Mouse (Mus musculus): Measurements from ENCODE around the gene Mrps18a. TPM values are rescaled to one million over a fixed set of nuclear protein-coding genes. Genes with fewer than 3 reads are reported as not detected.

The Mrps18a gene
- total RNA-seq, 2 experiments from 2014 or later: 79.9 to 83.9 TPM

DNA sequence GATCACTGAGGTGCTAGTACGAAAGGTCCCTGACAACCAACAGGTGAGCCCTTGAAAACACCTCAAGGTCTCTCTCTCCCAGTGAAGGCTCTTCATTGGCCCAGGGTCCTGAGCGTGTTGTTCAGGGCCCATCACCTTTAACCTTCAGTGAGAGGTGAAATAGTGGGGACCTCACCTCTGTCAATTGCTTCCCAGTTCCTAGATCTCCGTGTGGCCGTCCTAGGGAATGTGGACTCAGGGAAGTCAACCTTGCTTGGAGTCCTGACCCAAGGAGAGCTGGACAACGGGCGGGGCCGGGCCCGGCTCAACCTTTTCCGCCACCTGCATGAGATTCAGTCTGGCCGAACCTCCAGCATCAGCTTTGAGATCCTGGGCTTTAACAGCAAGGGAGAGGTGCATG lies 54.0 kb downstream of the Mrps18a start:
- no peak for DNase-seq (ENCODE audit: extremely low spot score in 1 of 2, low spot score in 2 of 2)
- intact Hi-C loops (cut with DNase I): loop anchor here (10.0 kb wide), 1 partner anchor 430 kb away; the partner anchor contains the start of gene 1600014C23Rik

DNA sequence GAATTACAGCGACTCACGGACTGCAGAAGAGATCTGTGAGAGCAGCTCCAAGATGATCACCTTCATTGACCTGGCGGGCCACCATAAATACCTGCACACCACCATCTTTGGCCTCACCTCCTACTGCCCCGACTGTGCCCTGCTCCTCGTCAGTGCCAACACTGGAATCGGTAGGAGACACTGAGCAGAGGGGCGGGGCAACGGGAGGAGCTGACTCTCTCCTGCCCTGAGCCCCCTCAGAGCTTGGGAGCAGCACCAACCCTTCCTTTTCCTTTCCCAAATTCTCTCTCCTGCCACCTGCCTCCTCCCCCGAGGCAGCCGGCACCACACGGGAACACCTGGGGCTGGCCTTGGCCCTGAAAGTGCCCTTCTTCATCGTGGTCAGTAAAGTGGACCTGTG lies 54.7 kb downstream of the Mrps18a start:
- DNase-seq (ENCODE audit: extremely low spot score in 1 of 2, low spot score in 2 of 2): no peak
- intact Hi-C loops (cut with DNase I): loop anchor here (10.0 kb wide), 1 partner anchor 431 kb away; the partner anchor contains the start of gene 1600014C23Rik

DNA sequence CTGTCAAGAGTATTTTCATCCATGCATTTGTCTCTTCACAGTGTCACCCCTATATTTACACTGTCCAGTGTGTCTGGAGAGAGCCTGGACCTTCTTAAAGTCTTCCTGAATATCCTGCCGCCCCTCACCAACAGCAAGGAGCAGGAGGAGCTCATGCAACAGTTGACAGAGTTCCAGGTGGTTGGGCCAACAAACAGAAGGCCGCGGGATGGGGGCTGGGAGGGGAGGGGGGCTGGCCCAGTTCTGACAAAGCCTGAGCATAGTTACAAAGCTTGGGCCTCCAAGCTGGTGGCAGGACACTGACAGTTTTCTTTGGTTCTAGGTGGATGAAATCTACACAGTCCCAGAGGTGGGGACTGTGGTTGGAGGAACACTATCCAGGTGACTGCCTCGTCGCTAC lies 55.5 kb downstream of the Mrps18a start:
- no peak for DNase-seq (ENCODE audit: extremely low spot score in 1 of 2, low spot score in 2 of 2)
- intact Hi-C loops (cut with DNase I): loop anchor here (10.0 kb wide), 1 partner anchor 431 kb away; the partner anchor contains the start of gene 1600014C23Rik

DNA sequence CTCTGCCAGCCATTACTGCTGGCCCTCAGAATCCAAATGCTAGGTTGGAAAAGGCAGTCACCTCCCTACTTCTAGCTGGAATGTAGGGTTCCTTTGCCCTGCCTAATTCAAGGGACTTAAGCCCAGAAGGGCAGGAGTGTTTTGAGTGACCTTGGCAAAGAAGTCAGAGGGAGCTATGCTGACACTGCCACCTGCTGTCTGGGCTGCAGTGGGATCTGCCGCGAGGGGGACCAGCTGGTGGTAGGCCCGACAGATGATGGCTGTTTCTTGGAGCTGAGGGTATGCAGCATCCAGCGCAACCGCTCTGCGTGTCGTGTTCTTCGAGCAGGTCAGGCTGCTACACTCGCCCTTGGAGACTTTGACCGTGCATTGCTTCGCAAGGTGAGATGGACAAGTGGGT lies 56.2 kb downstream of the Mrps18a start:
- DNase-seq (ENCODE audit: extremely low spot score in 1 of 2, low spot score in 2 of 2): peak in 1 of 2 experiments; percentile 52
- intact Hi-C loops (cut with DNase I): loop anchor here (10.0 kb wide), 1 partner anchor 432 kb away; the partner anchor contains the start of gene 1600014C23Rik

DNA sequence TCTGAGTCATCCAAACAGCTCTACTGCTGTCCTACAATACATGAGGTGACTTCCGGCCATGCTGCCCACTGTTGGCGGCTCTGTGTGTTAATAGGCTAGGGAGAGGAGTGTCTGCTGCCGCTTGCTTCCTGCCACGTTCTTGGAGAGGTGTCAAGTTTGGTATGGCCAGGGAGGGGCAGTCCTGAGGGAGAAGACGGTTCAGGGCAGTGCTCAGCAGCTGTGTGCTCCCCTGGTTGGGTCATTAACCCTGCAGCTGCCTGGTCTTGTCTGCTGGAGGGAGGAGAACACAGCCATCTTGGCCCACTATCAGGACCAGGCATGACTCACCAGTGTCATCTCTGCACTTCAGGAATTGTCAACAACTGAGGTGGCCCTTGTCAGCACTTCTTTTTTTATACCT lies 57.5 kb downstream of the Mrps18a start:
- intact Hi-C loops (cut with DNase I): loop anchor here (10.0 kb wide), 1 partner anchor 434 kb away; the partner anchor contains the start of gene 1600014C23Rik

DNA sequence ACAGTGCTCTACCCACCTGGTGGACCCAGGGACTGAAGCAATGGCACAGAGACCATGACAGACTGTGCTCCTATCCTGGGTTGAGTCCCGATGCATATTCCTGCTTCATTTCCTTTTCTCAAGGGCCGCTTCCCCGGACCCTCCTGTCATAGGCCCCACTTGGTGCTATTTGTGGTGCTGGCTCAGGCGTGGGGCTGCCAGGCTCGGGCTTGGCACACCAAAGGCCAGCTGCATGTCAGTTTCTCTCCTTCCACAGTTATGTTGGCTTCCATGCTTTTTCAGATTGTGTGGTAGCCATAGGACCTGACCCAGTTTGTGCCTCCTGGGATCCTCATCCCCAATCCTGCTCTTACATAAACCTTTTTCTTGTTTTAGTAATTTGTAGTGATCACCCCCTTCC lies 58.0 kb downstream of the Mrps18a start:
- no peak for DNase-seq (ENCODE audit: extremely low spot score in 1 of 2, low spot score in 2 of 2)
- intact Hi-C loops (cut with DNase I): loop anchor here (10.0 kb wide), 1 partner anchor 434 kb away; the partner anchor contains the start of gene 1600014C23Rik

More for the DNA sequence above, 57.5 kb downstream of the Mrps18a start:
- DNase-seq (ENCODE audit: extremely low spot score in 1 of 2, low spot score in 2 of 2): peak in 1 of 2 experiments; percentile 29

DNA sequence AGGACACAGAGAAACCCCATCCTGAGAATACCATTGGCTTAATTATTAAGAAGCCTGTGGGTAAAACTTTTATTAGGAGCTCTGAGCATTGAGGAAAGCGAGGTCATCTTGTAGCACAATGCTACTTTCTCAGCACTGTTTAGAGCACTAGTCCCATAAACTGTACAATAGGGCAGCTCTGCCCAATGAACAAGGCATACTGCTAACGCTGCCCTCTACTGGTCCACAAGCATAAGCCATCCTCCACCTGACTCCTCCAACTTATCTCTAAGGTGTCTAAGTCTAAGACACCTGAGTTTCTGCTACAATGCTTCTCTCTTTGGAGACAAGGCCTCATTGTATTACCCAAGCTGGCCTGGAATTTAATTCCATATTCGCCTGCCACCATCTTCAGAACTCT lies 59.8 kb downstream of the Mrps18a start:
- peak in 1 of 2 experiments; percentile 32 for DNase-seq (ENCODE audit: extremely low spot score in 1 of 2, low spot score in 2 of 2)
- intact Hi-C loops (cut with DNase I): no loop called here

Other genes with a start within 250 kb of the Mrps18a start
- gene Vegfa, start 78.6 kb upstream of the Mrps18a start, total RNA-seq (2021): 10 to 100 TPM; 73.6 to 82.9 TPM
- 10 to 100 TPM; 33.0 to 34.8 TPM for gene Rsph9, start 33.2 kb downstream of the Mrps18a start, total RNA-seq (2021)
- 10 to 100 TPM; 13.2 to 15.3 TPM for gene Mad2l1bp, start 42.6 kb downstream of the Mrps18a start, total RNA-seq (2021)
- gene Gtpbp2, start 50.0 kb downstream of the Mrps18a start, total RNA-seq (2021): 100 to 1,000 TPM in 1 of 2 experiments, 10 to 100 TPM in 1; 86.6 to 101 TPM
- 1 to 10 TPM; 6.3 to 7.8 TPM for gene Polh, start 91.7 kb downstream of the Mrps18a start, total RNA-seq (2021)
- 10 to 100 TPM; 40.0 to 41.9 TPM for gene Xpo5, start 91.8 kb downstream of the Mrps18a start, total RNA-seq (2021)
- gene Polr1c, start 137.1 kb downstream of the Mrps18a start, total RNA-seq (2021): 10 to 100 TPM; 38.3 to 42.7 TPM
- 10 to 100 TPM; 73.6 to 83.9 TPM for gene Yipf3, start 137.1 kb downstream of the Mrps18a start, total RNA-seq (2021)
- gene Lrrc73, start 142.5 kb downstream of the Mrps18a start, total RNA-seq (2021): 100 to 1,000 TPM; 101 to 103 TPM
- gene Tjap1, start 172.0 kb downstream of the Mrps18a start, total RNA-seq (2021): 10 to 100 TPM; 33.2 to 37.8 TPM
- 10 to 100 TPM; 52.1 to 52.5 TPM for gene Dlk2, start 186.4 kb downstream of the Mrps18a start, total RNA-seq (2021)
- 1 to 10 TPM; 8.1 to 8.7 TPM for gene Abcc10, start 217.4 kb downstream of the Mrps18a start, total RNA-seq (2021)

Measured in left cerebral cortex, postnatal 10 days (tissue).